Mouse (Mus musculus): Measurements from ENCODE around the gene Olfr666. TPM values are rescaled to one million over a fixed set of nuclear protein-coding genes. Genes with fewer than 3 reads are reported as not detected.
"Not testable (repeated sequence)": the region's sequence is repeated elsewhere in the genome, so short reads cannot be mapped to it uniquely, and the experiment has no call there.

Olfr666 gene
- not detected for total RNA-seq (2021)
- long read RNA-seq, experiment 1, result 0 reads
- long read RNA-seq, experiment 2, result 0 reads

GRCm38 (mm10) chr7:104895852-104896251 is at the start of gene Olfr666:
TSS of gene Olfr666 (minus strand) at chr7:104895952.
- DNase-seq, result no peak

DNA sequence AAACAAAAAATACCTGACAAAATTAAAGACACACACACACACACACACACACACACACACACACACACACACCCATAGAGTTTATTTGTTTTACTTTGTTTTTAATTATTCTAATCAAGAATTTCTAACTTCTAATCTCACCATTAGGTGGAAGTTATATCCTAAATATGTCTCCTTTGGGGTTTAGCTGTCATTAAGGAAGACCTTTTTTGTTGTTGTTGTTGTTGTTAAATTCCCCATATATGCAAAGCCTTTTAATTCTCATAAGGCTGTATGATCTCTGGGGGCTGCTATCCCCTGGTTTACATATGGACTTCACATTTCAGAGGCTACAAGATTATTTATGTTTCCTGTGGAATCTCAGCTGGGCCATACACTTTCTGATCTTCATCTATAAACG is 38.2 kb upstream of the Olfr666 start, which contains the start of gene Olfr669:
TSS of gene Olfr669 (plus strand) at position 301 of the 400 bp plus-strand sequence.
- DNase-seq, result no peak

DNA sequence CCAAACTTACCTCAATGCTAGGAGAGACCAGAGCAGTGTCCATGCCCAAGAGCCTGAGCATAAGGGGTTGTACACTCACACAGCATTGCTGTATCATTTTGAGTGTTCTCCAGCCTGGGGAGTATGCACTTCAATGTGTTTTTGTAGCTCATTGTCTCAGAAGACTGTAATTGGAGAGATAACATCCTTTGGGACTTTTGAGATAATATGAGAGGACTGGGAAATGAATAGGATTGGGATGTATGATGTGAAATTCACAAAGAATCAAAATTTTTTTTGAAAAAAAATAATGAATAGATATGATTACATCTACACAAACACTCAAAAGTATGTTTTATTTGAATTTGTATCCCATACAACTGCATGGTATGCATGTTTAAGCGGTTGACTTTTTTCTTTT is 32.2 kb upstream of the Olfr666 start, which contains the start of gene Olfr668:
TSS of gene Olfr668 (minus strand) at position 101 of the 400 bp plus-strand sequence.
- no peak for DNase-seq

DNA sequence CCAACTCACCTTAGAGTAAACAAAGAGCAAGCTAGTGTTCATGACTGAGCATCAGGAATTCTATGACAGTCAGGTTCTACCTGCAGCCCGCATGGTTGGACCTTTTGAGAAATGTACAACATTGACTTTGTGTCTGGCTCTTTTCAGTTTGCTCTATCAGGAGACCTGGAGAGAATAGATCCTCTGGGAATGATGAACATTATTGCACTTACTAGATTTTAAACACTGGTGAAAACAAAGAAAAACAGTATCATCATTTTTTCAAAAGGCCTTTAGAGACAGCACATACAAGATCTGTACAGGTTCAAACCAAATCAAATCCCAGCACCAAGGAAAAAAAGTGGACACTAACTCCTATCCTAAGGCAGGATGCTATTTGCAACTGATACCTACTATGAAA is 25.6 kb upstream of the Olfr666 start, which contains the start of gene Olfr667:
TSS of gene Olfr667 (minus strand) at position 101 of the 400 bp plus-strand sequence.
- no peak for DNase-seq

- no peak for DNase-seq
These were observed 18.0 kb downstream of the Olfr666 start, which contains the start of gene Olfr665 for GRCm38 (mm10) chr7:104877731-104878130. TSS of gene Olfr665 (plus strand) at chr7:104878031.

- no peak for DNase-seq
These were observed 34.4 kb downstream of the Olfr666 start for GRCm38 (mm10) chr7:104861381-104861780.

DNA sequence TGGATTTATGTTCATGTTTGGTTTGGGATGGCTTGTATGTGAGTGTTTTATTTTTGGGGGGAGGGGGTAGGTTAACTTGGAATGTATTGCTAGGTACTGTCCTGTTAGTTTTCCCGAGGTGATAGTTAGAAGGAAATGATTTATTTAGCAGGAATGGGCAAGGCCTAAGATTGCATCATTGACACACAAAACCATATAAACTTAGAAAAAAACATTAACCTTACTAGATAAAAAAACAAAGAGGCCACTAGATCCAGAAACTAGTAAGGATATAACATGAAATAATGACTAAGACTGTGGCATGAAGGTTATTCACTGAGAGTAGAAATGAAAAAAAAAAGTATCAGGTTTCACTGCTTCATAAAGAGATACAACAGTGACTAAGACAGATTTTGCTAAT is 38.1 kb downstream of the Olfr666 start:
- no peak for DNase-seq

- DNase-seq, result not testable (repeated sequence)
These were observed 39.0 kb downstream of the Olfr666 start, which contains the start of gene Usp17la for GRCm38 (mm10) chr7:104856709-104857108. TSS of gene Usp17la (plus strand) at chr7:104857009.

GRCm38 (mm10) chr7:104855248-104855750 is 40.5 kb downstream of the Olfr666 start:
- DNase-seq, result no peak

- not testable (repeated sequence) for DNase-seq
These were observed 44.2 kb downstream of the Olfr666 start for GRCm38 (mm10) chr7:104851546-104851945.

DNA sequence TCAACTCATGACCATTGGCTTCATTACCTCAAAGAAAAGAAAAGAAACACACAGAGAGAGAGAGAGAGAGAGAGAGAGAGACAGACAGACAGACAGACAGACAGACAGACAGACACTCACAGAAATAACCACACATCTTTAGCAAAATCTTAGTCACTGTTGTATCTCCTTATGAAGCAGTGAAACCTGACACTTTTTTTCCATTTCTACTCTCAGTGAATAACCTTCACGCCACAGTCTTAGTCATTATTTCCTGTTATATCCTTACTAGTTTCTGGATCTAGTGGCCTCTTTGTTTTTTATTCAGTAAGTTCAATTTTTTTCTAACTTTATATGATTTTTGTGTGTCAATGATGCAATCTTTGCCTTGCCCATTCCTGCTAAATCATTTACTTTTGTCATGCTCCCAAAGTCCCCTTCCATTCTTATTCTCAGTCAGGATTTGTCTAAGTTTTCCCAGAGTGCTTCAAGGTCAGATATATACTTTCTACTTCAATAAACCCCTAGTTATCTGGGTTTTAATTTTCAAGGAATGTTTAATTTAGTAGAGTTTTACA is 51.9 kb downstream of the Olfr666 start:
- DNase-seq, result no peak

DNA sequence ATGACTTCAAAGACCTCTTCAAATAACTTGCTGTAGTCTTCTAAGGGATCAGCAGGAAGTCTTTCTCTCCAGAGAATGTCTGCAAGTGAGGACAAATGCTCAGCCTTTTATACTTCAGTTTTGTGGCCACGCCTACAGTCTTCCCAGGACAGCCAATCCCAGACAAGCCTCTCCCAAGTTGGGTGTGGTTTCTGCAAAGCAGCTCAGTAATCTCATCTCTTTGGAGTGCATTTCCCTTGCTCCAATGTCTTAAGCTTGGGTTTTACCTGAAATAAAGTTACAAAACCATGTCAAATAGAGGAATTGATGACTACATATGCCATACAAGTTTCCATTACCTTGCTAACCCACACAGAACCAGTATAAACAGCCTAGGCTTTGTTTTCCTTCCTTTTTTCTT is 53.2 kb downstream of the Olfr666 start, which contains the start of gene Usp17lb:
TSS of gene Usp17lb (minus strand) at position 101 of the 400 bp plus-strand sequence.
- DNase-seq, result no peak

Other genes with a start within 250 kb of the Olfr666 start
- not detected for gene Olfr658, start 248.6 kb downstream of the Olfr666 start, total RNA-seq (2021)
- gene Olfr659, start 229.2 kb downstream of the Olfr666 start, total RNA-seq (2021), result not detected
- not detected for gene Olfr661, start 209.5 kb downstream of the Olfr666 start, total RNA-seq (2021)
- gene Usp17le, start 118.5 kb downstream of the Olfr666 start, total RNA-seq (2021), result not detected
- not detected for gene Usp17lb, start 53.3 kb downstream of the Olfr666 start, total RNA-seq (2021)
- not detected for gene Usp17la, start 38.9 kb downstream of the Olfr666 start, total RNA-seq (2021)
- gene Olfr665, start 17.9 kb downstream of the Olfr666 start, total RNA-seq (2021), result not detected
- gene Olfr667, start 25.5 kb upstream of the Olfr666 start, total RNA-seq (2021), result not detected
- not detected for gene Olfr668, start 32.1 kb upstream of the Olfr666 start, total RNA-seq (2021)
- gene Olfr669, start 38.3 kb upstream of the Olfr666 start, total RNA-seq (2021), result not detected
- gene Olfr670, start 66.7 kb upstream of the Olfr666 start, total RNA-seq (2021), result not detected
- gene Olfr671, start 83.2 kb upstream of the Olfr666 start, total RNA-seq (2021), result not detected
- gene Olfr672, start 106.1 kb upstream of the Olfr666 start, total RNA-seq (2021), result not detected
- not detected for gene Olfr675, start 132.5 kb upstream of the Olfr666 start, total RNA-seq (2021)
- not detected for gene Olfr676, start 136.7 kb upstream of the Olfr666 start, total RNA-seq (2021)
- not detected for gene Olfr677, start 155.4 kb upstream of the Olfr666 start, total RNA-seq (2021)
- gene Olfr678, start 168.5 kb upstream of the Olfr666 start, total RNA-seq (2021), result not detected
- gene Olfr679, start 185.3 kb upstream of the Olfr666 start, total RNA-seq (2021), result not detected
- not detected for gene Olfr680-ps1, start 196.9 kb upstream of the Olfr666 start, total RNA-seq (2021)
- not detected for gene Olfr681, start 220.9 kb upstream of the Olfr666 start, total RNA-seq (2021)